Mouse (Mus musculus) frontal cortex, postnatal 10 days (tissue): ENCODE results near the gene Apobec1.
"Not testable (repeated sequence)": the region's sequence is repeated elsewhere in the genome, so short reads cannot be mapped to it uniquely, and the experiment has no call there.

Source experiments
- DNase-seq, 2 experiments: peaks; one replicate each; pipeline ENCODE4 v3.0.0; 2022; ENCODE audit warnings: low spot score in 2 of 2, mixed read lengths in 1 of 2

Apobec1 gene

GRCm38 (mm10) chr6:122560427-122560826 is 41.8 kb downstream of the Apobec1 start:
- peak; percentile 32 to 55 for DNase-seq

GRCm38 (mm10) chr6:122556959-122557561 is 45.2 kb downstream of the Apobec1 start:
- DNase-seq: peak; percentile 36 to 55

- DNase-seq: no peak
These were observed 47.0 kb downstream of the Apobec1 start for GRCm38 (mm10) chr6:122555266-122555665.

GRCm38 (mm10) chr6:122554102-122554501 is 48.1 kb downstream of the Apobec1 start:
- DNase-seq: no peak

DNA sequence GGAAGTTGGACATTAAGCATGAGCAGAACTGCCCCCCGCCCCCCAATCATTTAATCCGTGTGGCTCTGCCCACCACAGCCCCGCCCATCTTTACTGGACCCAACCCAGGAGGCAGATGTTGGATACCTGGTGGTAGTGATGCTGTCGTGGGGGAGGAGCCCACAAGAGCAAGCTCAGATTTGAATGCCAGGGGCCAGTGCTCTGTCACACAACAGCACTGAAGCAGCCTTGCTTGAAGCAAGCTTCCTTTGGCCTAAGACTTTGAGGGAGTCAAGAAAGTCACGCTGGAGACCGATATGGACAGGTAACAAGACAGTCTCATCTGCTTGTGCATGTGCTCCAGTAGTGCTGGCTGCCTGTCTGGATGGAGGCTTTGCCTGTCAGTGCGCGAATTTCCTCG is 48.6 kb downstream of the Apobec1 start, which contains the start of gene Aicda:
Aicda (plus strand) TSS at position 196 of the 400 bp plus-strand sequence.
- DNase-seq: no peak

DNA sequence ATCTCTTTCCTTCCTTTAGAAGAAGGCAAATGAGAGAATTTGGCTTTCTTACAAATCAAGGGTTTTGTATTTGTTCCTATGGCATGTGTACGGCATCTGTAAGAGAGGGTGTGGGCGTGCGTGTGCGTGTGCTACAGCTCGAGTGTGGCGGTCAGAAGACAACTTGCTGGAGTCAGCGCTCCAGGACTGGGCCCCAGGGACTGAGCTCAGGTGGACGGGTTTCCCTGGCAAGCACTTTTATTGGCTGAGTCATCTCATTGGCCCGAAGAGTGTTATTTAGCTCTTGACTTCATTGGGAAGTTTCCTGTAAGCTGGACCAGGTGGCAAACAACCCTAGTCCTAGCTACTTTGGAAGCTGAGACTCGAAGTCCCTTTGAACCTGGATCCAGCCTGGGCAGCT is 56.3 kb downstream of the Apobec1 start:
- DNase-seq: no peak

GRCm38 (mm10) chr6:122545289-122545882 is 56.9 kb downstream of the Apobec1 start:
- no peak for DNase-seq

DNA sequence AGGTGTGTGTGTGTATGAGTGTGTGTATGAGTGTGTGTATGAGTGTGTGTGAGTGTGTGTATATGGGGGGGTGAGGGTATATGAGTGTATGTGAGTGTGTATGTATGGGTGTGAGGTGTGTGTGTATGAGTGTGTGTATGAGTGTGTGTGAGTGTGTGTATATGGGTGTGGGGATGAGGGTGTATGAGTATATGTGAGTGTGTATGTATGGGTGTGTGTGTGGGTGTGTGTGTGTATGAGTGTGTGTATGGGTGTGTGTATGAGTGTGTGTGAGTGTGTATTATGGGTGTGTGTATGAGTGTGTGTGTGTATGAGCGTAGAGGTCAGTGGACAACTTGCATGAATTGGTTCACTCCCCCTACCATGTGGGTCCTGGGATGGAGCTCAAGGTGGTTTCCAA is 57.6 kb downstream of the Apobec1 start:
- DNase-seq: no peak

- no peak for DNase-seq
These were observed 58.7 kb downstream of the Apobec1 start for GRCm38 (mm10) chr6:122543574-122543973.

GRCm38 (mm10) chr6:122542459-122542858 is 59.8 kb downstream of the Apobec1 start:
- DNase-seq: not testable (repeated sequence)

DNA sequence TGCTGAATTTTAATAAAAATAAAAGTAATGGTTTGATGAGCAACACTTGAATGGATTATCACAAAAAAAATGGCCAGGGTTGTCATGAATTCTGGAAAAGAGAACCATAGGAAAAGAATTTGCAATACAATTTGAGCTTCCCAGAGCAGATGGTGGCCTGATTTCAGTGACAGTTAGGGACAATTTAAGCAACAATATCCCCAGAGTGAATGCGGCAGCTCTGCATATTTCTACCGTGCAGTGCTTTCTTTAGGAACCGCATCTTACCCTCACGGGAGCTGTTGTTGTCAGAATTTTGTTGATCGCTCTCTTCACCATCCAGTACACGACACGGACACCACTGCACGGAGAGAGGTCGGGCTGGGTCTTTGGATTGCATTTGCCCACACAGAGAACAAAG is 62.7 kb downstream of the Apobec1 start:
- no peak for DNase-seq

GRCm38 (mm10) chr6:122534032-122534431 is 68.2 kb downstream of the Apobec1 start:
- DNase-seq: no peak

DNA sequence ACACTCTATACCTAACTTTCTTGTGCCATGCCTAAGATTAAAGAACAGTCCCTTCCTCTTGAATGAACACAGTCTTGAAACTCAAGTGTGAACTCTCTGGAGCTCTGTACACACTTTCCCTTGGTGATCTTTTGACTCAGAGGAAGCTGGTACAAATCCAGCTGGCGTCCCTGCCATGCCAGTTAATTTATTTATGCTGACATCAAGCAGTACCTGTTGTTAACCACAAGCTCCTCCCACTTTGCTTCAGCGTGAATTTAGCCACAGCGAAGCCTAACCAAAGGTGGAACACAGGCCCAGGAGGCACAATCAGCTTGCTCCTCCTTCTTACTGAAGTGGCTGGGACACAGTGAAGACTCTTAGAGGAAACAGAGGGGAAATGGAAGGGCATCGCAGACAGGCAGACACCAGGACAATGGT is 69.4 kb downstream of the Apobec1 start:
- no peak for DNase-seq

DNA sequence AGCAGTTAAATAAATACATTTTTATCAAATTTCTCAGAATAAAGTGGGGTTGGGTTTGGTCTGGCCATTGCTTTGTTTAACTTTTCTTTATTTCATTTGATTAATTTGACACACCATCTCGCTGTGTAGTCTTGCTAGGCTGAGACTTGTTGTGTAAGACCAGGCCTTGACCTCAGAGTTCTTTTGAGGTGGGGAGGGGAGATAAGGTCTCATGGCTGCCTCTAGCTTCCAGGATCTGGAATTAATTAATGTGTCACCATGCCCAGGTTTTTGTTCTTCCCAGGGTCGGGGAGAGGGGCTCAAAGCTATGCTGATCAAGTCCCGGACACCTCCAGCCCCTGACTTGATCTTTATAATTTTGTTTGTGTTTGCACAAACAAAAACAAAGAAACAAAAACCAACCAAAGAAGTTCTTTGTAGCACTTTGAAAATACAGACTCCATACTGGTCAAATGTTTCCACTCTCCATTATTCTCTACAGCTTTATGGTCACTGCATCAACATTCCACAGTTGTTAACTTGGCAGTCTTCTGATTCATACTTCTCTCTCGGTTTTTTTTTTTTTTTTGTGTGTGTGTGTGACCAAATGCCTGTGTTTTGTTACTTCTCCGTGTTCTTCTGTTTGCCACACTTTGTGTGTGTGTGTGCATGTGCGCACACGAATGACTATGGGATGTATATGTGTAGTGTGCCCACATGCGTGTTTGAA is 70.6 kb downstream of the Apobec1 start:
- no peak for DNase-seq

- DNase-seq: no peak
These were observed 74.1 kb downstream of the Apobec1 start for GRCm38 (mm10) chr6:122528136-122528535.
